ENCODE assay signal across 25 mouse cellular contexts in the genomic region with DNA sequence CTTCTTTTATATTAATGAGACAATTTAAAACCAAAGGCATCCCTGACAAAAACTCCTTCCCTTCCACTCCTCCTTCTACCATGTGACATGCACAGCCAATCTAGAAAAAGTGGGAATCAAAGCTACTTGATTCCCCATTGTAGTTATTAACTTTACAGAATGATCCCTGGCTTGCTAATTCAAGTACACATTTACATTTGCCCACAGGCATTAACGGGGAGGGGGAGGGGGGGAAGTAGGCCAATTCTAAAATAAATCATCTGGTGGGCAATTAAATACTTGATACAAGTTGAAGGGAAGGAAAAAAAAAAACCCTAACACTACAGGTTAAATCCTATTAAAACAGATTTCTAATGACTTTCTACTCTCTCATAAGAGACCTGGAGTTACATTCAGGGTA.
DNase-seq lines count a peak whose midpoint lies in the region; ATAC-seq lines count a peak whose summit lies in the region.
"Had no signal": no experiment of that assay in that cellular context is flagged by ENCODE, and none has a peak within 500 bp of the region (broad histone marks: within the 10 kb centered on the region; RNA-seq: fewer than 3 reads in every experiment).

No protein-coding gene starts in this region.

- no peaks in the 10 kb centered on the region for H3K36me3 ChIP-seq in forebrain, embryonic 10.5 days (replicated peaks)
- no peaks in the 10 kb centered on the region for H3K36me3 ChIP-seq in forebrain, embryonic 14.5 days (ENCODE audit: control insufficient read depth, insufficient read depth, low read length)
- H3K36me3 ChIP-seq in forebrain, embryonic 15.5 days = no peaks in the 10 kb centered on the region
- no peaks in the 10 kb centered on the region for H3K36me3 ChIP-seq in forebrain, embryonic 16.5 days (ENCODE audit: control insufficient read depth, insufficient read depth)
- H3K36me3 ChIP-seq in midbrain, embryonic 10.5 days = 0 out of 2 replicates have a peak, but pooled peaks cover 3% of the 10 kb centered on the region
- H3K36me3 ChIP-seq in midbrain, embryonic 15.5 days (replicated peaks) = no peaks in the 10 kb centered on the region
- no peaks in the 10 kb centered on the region for H3K36me3 ChIP-seq in midbrain, embryonic 16.5 days (ENCODE audit: control insufficient read depth, insufficient read depth, low read length)
- no peaks in the 10 kb centered on the region for H3K36me3 ChIP-seq in midbrain, embryonic 11.5 days (ENCODE audit: control insufficient read depth, insufficient read depth, low read length)
- H3K36me3 ChIP-seq: embryonic facial prominence, embryonic 10.5 days; embryonic facial prominence, embryonic 12.5 days; G1E had no signal

- peaks cover 78% of the 10 kb centered on the region for H3K4me1 ChIP-seq in forebrain, embryonic 10.5 days
- H3K4me1 ChIP-seq in forebrain, embryonic 14.5 days (ENCODE audit: control insufficient read depth, insufficient read depth, low read length) = peaks cover 20% of the 10 kb centered on the region; the same call in 1 of the 2 replicates
- peaks cover 44% of the 10 kb centered on the region for H3K4me1 ChIP-seq in forebrain, embryonic 15.5 days
- H3K4me1 ChIP-seq in forebrain, embryonic 16.5 days (replicated peaks; ENCODE audit: control insufficient read depth, insufficient read depth, low read length) = peaks cover 17% of the 10 kb centered on the region
- H3K4me1 ChIP-seq in midbrain, embryonic 10.5 days = peaks cover 79% of the 10 kb centered on the region
- H3K4me1 ChIP-seq in midbrain, embryonic 15.5 days = peaks cover 26% of the 10 kb centered on the region
- peaks cover 3% of the 10 kb centered on the region for H3K4me1 ChIP-seq in midbrain, embryonic 16.5 days (ENCODE audit: control insufficient read depth, insufficient read depth, low read length)
- peaks cover 33% of the 10 kb centered on the region for H3K4me1 ChIP-seq in midbrain, embryonic 11.5 days (ENCODE audit: control insufficient read depth, insufficient read depth, low read length)

- H3K4me2 ChIP-seq in forebrain, embryonic 14.5 days (ENCODE audit: low read length) = no peak overlapping the region
- no peak overlapping the region for H3K4me2 ChIP-seq in forebrain, embryonic 15.5 days (replicated peaks)
- no peak overlapping the region for H3K4me2 ChIP-seq in forebrain, embryonic 16.5 days (ENCODE audit: low read length)
- H3K4me2 ChIP-seq in midbrain, embryonic 15.5 days = no peak overlapping the region
- H3K4me2 ChIP-seq in midbrain, embryonic 16.5 days (ENCODE audit: low read length) = no peak overlapping the region
- no peak overlapping the region for H3K4me2 ChIP-seq in midbrain, embryonic 11.5 days
- H3K4me2 ChIP-seq: embryonic facial prominence, embryonic 12.5 days had no signal

- H3K4me3 ChIP-seq in forebrain, embryonic 10.5 days = no peak overlapping the region
- H3K4me3 ChIP-seq in forebrain, embryonic 14.5 days (ENCODE audit: low read depth, low read length) = no peak overlapping the region
- H3K4me3 ChIP-seq in forebrain, embryonic 15.5 days = no peak overlapping the region
- H3K4me3 ChIP-seq in forebrain, embryonic 16.5 days (replicated peaks; ENCODE audit: low read length) = no peak overlapping the region
- H3K4me3 ChIP-seq in midbrain, embryonic 10.5 days = no peak overlapping the region
- H3K4me3 ChIP-seq in midbrain, embryonic 15.5 days = no peak overlapping the region
- no peak overlapping the region for H3K4me3 ChIP-seq in midbrain, embryonic 16.5 days (ENCODE audit: low read depth, low read length)
- H3K4me3 ChIP-seq in midbrain, embryonic 11.5 days (ENCODE audit: low read depth, low read length) = no peak overlapping the region
- H3K4me3 ChIP-seq: embryonic facial prominence, embryonic 10.5 days; embryonic facial prominence, embryonic 12.5 days had no signal

- DNase-seq in forebrain, embryonic 10.5 days (ENCODE audit: extremely low spot score, low spot score) = no peak
- no peak for DNase-seq in forebrain, embryonic 14.5 days (ENCODE audit: low spot score)
- no peak for DNase-seq in midbrain, embryonic 10.5 days (ENCODE audit: low spot score)
- no peak for DNase-seq in midbrain, embryonic 11.5 days (ENCODE audit: low spot score, missing footprints)
- DNase-seq: adrenal gland, adult 8-10 months; adrenal gland, postnatal 14 days; adrenal gland, postnatal 36 days; B cell, adult 2 months; cerebellum, adult 11 months; cerebellum, adult 2 months; cerebellum, adult 9-10 months; cerebellum, postnatal 10 days; cerebellum, postnatal 25 days; forebrain, postnatal 0 days had no signal

- no peaks in the 10 kb centered on the region for H3K27me3 ChIP-seq in forebrain, embryonic 10.5 days (ENCODE audit: poor library complexity, severe bottlenecking)
- no peaks in the 10 kb centered on the region for H3K27me3 ChIP-seq in forebrain, embryonic 14.5 days (replicated peaks; ENCODE audit: control insufficient read depth, insufficient read depth, low read length)
- H3K27me3 ChIP-seq in forebrain, embryonic 15.5 days = no peaks in the 10 kb centered on the region
- no peaks in the 10 kb centered on the region for H3K27me3 ChIP-seq in forebrain, embryonic 16.5 days (replicated peaks; ENCODE audit: control insufficient read depth, insufficient read depth, low read length)
- H3K27me3 ChIP-seq in midbrain, embryonic 10.5 days (ENCODE audit: low read depth, poor library complexity, severe bottlenecking) = no peaks in the 10 kb centered on the region
- no peaks in the 10 kb centered on the region for H3K27me3 ChIP-seq in midbrain, embryonic 15.5 days (replicated peaks)
- H3K27me3 ChIP-seq in midbrain, embryonic 16.5 days (ENCODE audit: control insufficient read depth, insufficient read depth, low read depth, low read length) = no peaks in the 10 kb centered on the region
- no peaks in the 10 kb centered on the region for H3K27me3 ChIP-seq in midbrain, embryonic 11.5 days (ENCODE audit: control insufficient read depth, insufficient read depth, low read length)
- H3K27me3 ChIP-seq: CH12.LX; embryonic facial prominence, embryonic 12.5 days; Patski had no signal

- no peaks in the 10 kb centered on the region for H3K9me3 ChIP-seq in forebrain, embryonic 10.5 days
- H3K9me3 ChIP-seq in forebrain, embryonic 14.5 days (replicated peaks; ENCODE audit: control insufficient read depth, low read length) = no peaks in the 10 kb centered on the region
- no peaks in the 10 kb centered on the region for H3K9me3 ChIP-seq in forebrain, embryonic 15.5 days
- H3K9me3 ChIP-seq in forebrain, embryonic 16.5 days (ENCODE audit: control insufficient read depth, low read length) = no peaks in the 10 kb centered on the region
- H3K9me3 ChIP-seq in midbrain, embryonic 10.5 days (replicated peaks) = peaks cover 3% of the 10 kb centered on the region; the same call in 1 of the 2 replicates
- H3K9me3 ChIP-seq in midbrain, embryonic 15.5 days = no peaks in the 10 kb centered on the region
- no peaks in the 10 kb centered on the region for H3K9me3 ChIP-seq in midbrain, embryonic 16.5 days (replicated peaks; ENCODE audit: control insufficient read depth, low read length, poor library complexity, severe bottlenecking)
- no peaks in the 10 kb centered on the region for H3K9me3 ChIP-seq in midbrain, embryonic 11.5 days (ENCODE audit: control insufficient read depth, low read length)
- H3K9me3 ChIP-seq: embryonic facial prominence, embryonic 10.5 days; embryonic facial prominence, embryonic 12.5 days; G1E had no signal

- no peak overlapping the region for H3K9ac ChIP-seq in forebrain, embryonic 14.5 days (ENCODE audit: low read length)
- H3K9ac ChIP-seq in forebrain, embryonic 15.5 days (replicated peaks) = no peak overlapping the region
- H3K9ac ChIP-seq in forebrain, embryonic 16.5 days (replicated peaks; ENCODE audit: low read depth, low read length) = no peak overlapping the region
- H3K9ac ChIP-seq in midbrain, embryonic 15.5 days = no peak overlapping the region
- no peak overlapping the region for H3K9ac ChIP-seq in midbrain, embryonic 16.5 days (ENCODE audit: low read depth, low read length)
- H3K9ac ChIP-seq in midbrain, embryonic 11.5 days (ENCODE audit: low read length) = no peak overlapping the region
- H3K9ac ChIP-seq: embryonic facial prominence, embryonic 12.5 days; forebrain, postnatal 0 days had no signal

- 61% methylated on average over 1 of the region's 1 CpGs for WGBS in forebrain, embryonic 10.5 days
- 9% methylated on average over 1 of the region's 1 CpGs for WGBS in forebrain, embryonic 14.5 days
- WGBS in forebrain, embryonic 15.5 days = 17% methylated on average over 1 of the region's 1 CpGs
- WGBS in forebrain, embryonic 16.5 days = 14% methylated on average over 1 of the region's 1 CpGs
- 83% methylated on average over 1 of the region's 1 CpGs for WGBS in midbrain, embryonic 10.5 days
- WGBS in midbrain, embryonic 15.5 days = 36% methylated on average over 1 of the region's 1 CpGs
- WGBS in midbrain, embryonic 16.5 days = 40% methylated on average over 1 of the region's 1 CpGs
- 42% methylated on average over 1 of the region's 1 CpGs for WGBS in midbrain, embryonic 11.5 days

- no peak for ATAC-seq in forebrain, embryonic 14.5 days
- ATAC-seq in forebrain, embryonic 15.5 days (replicated peaks) = no peak
- ATAC-seq in forebrain, embryonic 16.5 days = no peak
- ATAC-seq in midbrain, embryonic 15.5 days (replicated peaks) = no peak; the same call in 1 of the 2 replicates
- 0 out of 2 replicates have a peak, but pooled peaks have one; percentile 30 for ATAC-seq in midbrain, embryonic 16.5 days
- no peak for ATAC-seq in midbrain, embryonic 11.5 days (ENCODE audit: low FRiP score)
- ATAC-seq: activated CD4-positive, CD25-positive, alpha-beta regulatory T cell, adult 4 months; CD4-positive, CD25-positive, alpha-beta regulatory T cell, adult 4 months; forebrain, postnatal 0 days; Patski had no signal

- H3K27ac ChIP-seq in forebrain, embryonic 10.5 days = peak overlapping the region; percentile 66; the same call in 1 of the 2 replicates
- H3K27ac ChIP-seq in forebrain, embryonic 14.5 days (ENCODE audit: low read depth, low read length) = no peak overlapping the region
- H3K27ac ChIP-seq in forebrain, embryonic 15.5 days (replicated peaks) = 0 out of 2 replicates have a peak overlapping the region, but pooled peaks have one; percentile 37
- H3K27ac ChIP-seq in forebrain, embryonic 16.5 days (ENCODE audit: low read length) = no peak overlapping the region
- peak overlapping the region; percentile 49; the same call in 1 of the 2 replicates for H3K27ac ChIP-seq in midbrain, embryonic 10.5 days (replicated peaks)
- H3K27ac ChIP-seq in midbrain, embryonic 15.5 days = no peak overlapping the region
- H3K27ac ChIP-seq in midbrain, embryonic 16.5 days (ENCODE audit: low read length) = no peak overlapping the region
- H3K27ac ChIP-seq in midbrain, embryonic 11.5 days (ENCODE audit: low read depth, low read length) = no peak overlapping the region
- H3K27ac ChIP-seq: embryonic facial prominence, embryonic 12.5 days had no signal

Comparison
In these comparisons a context has a peak if more than half of its experiments do, and no peak if none do; other contexts are left out.
1. H3K27ac ChIP-seq: peak in forebrain, embryonic 10.5 days (single experiment), forebrain, embryonic 15.5 days (single experiment) and midbrain, embryonic 10.5 days (single experiment); none in forebrain, embryonic 14.5 days (single experiment), forebrain, embryonic 16.5 days (single experiment), midbrain, embryonic 15.5 days (single experiment), midbrain, embryonic 16.5 days (single experiment) and midbrain, embryonic 11.5 days (single experiment).